Mouse (Mus musculus): ENCODE data around the gene Cpped1. TPM values are rescaled to one million over a fixed set of nuclear protein-coding genes. Genes with fewer than 3 reads are reported as not detected.

Cpped1 gene
- polyA plus RNA-seq, 1 experiment = 29.6 TPM

DNA sequence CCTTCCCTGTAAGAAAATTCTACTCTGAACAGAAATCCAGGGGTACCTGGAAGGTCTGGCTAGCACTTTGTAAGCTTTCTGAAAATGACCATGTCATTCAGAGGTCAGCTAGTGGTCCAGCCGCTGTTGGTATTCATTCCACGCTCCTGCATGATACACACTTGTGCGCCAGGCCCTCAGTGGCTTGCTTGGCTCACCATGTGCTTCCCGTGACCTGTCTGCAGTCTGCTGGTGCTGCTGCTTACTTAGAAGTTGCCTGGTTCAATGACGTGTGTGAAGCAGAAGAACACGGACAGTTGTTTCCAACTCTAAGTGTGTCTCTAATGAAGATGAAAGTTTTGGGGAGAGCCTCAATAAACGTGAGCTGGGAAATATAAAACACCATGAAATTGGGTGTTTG, 7.2 kb downstream of the Cpped1 start:
- TF ChIP-seq REST (IDR thresholded peaks at IDR 0.05; ENCODE audit: insufficient read depth, insufficient read length) (no peak), TCF3 (IDR thresholded peaks at IDR 0.05; ENCODE audit: insufficient read length, low read depth) (no peak), MYOG (IDR thresholded peaks at IDR 0.05; ENCODE audit: control insufficient read depth in 1 of 3, insufficient read depth in 1 of 3, insufficient read length in 2 of 3, low read depth in 2 of 3) (no peak)
- Histone ChIP-seq H3K4me3 (no peak overlapping the region), H3K4me2 (ENCODE audit: low read depth) (no peak overlapping the region), H3ac (ENCODE audit: control insufficient read depth, insufficient read length) (no peak overlapping the region), H3K79me2 (ENCODE audit: control insufficient read depth, insufficient read depth) (peaks cover 22% of the 10 kb centered on the region), H3K36me3 (ENCODE audit: control insufficient read depth, insufficient read depth) (no peaks in the 10 kb centered on the region), H3K27me3 (ENCODE audit: control insufficient read depth, insufficient read depth, insufficient read length) (no peaks in the 10 kb centered on the region)

DNA sequence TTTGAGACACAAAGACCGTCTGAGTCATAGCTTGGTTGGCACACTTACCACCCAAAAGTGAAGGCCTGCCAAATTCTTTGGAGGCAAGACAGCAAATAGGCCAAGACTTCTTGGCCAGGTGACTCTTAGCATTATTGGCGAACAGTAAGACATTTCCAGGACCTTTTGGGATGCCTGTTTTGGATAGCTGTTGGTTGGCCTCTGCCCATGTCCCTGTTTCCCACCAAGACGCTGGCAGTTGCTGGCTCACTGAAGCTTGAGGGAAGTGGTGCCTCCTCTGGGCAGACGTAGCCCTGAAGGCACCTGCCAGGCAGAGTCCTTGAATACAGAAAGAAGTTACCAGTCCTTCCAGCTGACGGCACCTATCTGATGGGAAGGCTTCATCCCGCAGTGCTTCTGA, 8.9 kb downstream of the Cpped1 start:
- H3K79me2 ChIP-seq (ENCODE audit: control insufficient read depth, insufficient read depth) = peaks cover 15% of the 10 kb centered on the region
- H3K27me3 ChIP-seq (ENCODE audit: control insufficient read depth, insufficient read depth, insufficient read length) = no peaks in the 10 kb centered on the region
- no peaks in the 10 kb centered on the region for H3K36me3 ChIP-seq (ENCODE audit: control insufficient read depth, insufficient read depth)
- H3K4me2 ChIP-seq (ENCODE audit: low read depth) = no peak overlapping the region
- H3K4me3 ChIP-seq = no peak overlapping the region
- TF ChIP-seq TCF12 (IDR thresholded peaks at IDR 0.05; ENCODE audit: insufficient read depth, poor library complexity, severe bottlenecking) = no peak
- TF ChIP-seq SRF (IDR thresholded peaks at IDR 0.05; ENCODE audit: control insufficient read depth, insufficient read length, low read depth) = no peak
- TF ChIP-seq MYOG (IDR thresholded peaks at IDR 0.05; ENCODE audit: control insufficient read depth in 1 of 3, insufficient read depth in 1 of 3, insufficient read length in 2 of 3, low read depth in 2 of 3) = no peak
- no peak for TF ChIP-seq MAX (IDR thresholded peaks at IDR 0.05; ENCODE audit: low read depth)
- no peak for TF ChIP-seq MYOD1 (IDR thresholded peaks at IDR 0.05; ENCODE audit: control insufficient read depth in 1 of 3, insufficient read length in 2 of 3, low read depth in 2 of 3)
- H3ac ChIP-seq (ENCODE audit: control insufficient read depth, insufficient read length) = no peak overlapping the region

DNA sequence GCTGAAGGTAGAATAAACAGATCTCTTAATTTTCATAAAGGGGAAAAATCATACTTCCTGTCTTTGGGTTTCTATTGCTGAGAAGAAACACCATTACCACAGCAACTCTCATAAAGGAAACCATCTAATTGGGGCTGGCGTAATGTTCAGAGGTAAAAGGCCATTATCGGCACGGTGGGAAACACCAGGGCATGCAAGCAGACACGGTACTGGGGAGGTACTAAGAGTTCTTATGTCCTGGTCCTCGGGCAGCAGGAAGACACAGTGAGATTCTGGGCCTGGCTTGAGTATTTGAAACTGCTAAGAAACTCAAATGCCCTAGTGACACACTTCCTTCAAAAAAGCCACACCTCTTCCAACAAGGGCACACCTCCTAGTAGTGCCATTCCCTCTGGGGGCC, 12.8 kb downstream of the Cpped1 start:
- H3K27me3 ChIP-seq (ENCODE audit: control insufficient read depth, insufficient read depth, insufficient read length) = no peaks in the 10 kb centered on the region

DNA sequence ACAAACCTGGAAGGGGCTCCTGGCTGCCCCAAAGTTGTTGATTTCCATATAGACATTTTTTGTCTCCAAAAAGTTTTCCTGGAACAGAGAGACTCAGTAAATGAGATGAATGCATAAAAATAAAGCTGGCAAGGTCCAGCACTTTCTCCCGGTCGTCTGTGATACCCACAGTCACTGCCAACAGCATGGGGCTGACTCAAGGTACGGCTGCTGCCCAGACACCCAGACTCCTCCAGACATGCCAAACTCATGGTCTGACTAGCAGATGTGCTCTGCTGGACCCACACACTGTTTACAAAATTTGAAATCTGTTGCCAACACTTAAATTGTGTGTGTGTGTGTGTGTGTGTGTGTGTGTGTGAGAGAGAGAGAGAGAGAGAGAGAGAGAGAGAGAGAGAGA, 14.4 kb downstream of the Cpped1 start:
- Histone ChIP-seq H3ac (ENCODE audit: control insufficient read depth, insufficient read length) (no peak overlapping the region), H3K36me3 (ENCODE audit: control insufficient read depth, insufficient read depth) (no peaks in the 10 kb centered on the region), H3K27me3 (ENCODE audit: control insufficient read depth, insufficient read depth, insufficient read length) (no peaks in the 10 kb centered on the region), H3K4me2 (ENCODE audit: low read depth) (no peak overlapping the region), H3K4me3 (no peak overlapping the region), H3K79me2 (ENCODE audit: control insufficient read depth, insufficient read depth) (no peaks in the 10 kb centered on the region)
- TF ChIP-seq MYOD1 (IDR thresholded peaks at IDR 0.05; ENCODE audit: control insufficient read depth in 1 of 3, insufficient read length in 2 of 3, low read depth in 2 of 3) = no peak
- no peak for TF ChIP-seq E2F4 (IDR thresholded peaks at IDR 0.05; ENCODE audit: insufficient read depth)
- no peak for TF ChIP-seq CEBPB (IDR thresholded peaks at IDR 0.05; ENCODE audit: insufficient read depth, poor library complexity, severe bottlenecking)
- TF ChIP-seq USF1 (IDR thresholded peaks at IDR 0.05; ENCODE audit: low read depth) = no peak

More for the DNA sequence above, 12.8 kb downstream of the Cpped1 start:
- H3K4me2 ChIP-seq (ENCODE audit: low read depth) = no peak overlapping the region
- no peaks in the 10 kb centered on the region for H3K36me3 ChIP-seq (ENCODE audit: control insufficient read depth, insufficient read depth)
- TF ChIP-seq TCF3 (IDR thresholded peaks at IDR 0.05; ENCODE audit: insufficient read length, low read depth) = no peak
- TF ChIP-seq SRF (IDR thresholded peaks at IDR 0.05; ENCODE audit: control insufficient read depth, insufficient read length, low read depth) = no peak
- no peak overlapping the region for H3ac ChIP-seq (ENCODE audit: control insufficient read depth, insufficient read length)
- H3K4me3 ChIP-seq = no peak overlapping the region
- peaks cover 6% of the 10 kb centered on the region for H3K79me2 ChIP-seq (ENCODE audit: control insufficient read depth, insufficient read depth)

DNA sequence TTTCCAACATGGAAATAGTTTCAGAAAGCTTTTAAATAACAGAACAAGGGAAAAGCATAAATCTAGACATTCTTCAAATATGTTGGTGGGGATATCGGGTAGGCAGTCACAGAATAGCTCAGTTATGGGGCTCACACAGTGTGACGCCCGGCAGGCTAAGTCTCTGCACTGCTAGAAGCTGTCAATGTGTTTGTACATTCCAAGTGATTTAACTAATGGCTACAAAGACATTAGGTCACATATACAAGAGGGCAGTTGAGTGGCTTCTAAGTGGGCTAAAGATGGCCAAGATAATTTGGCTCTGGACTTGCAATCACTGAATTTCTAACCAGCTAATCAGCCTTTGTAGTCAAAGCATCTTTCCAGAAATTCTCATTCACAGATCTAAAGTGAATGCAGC, 19.1 kb downstream of the Cpped1 start:
- Histone ChIP-seq H3ac (ENCODE audit: control insufficient read depth, insufficient read length) (no peak overlapping the region), H3K4me2 (ENCODE audit: low read depth) (no peak overlapping the region), H3K4me3 (no peak overlapping the region), H3K36me3 (ENCODE audit: control insufficient read depth, insufficient read depth) (peaks cover 6% of the 10 kb centered on the region), H3K27me3 (ENCODE audit: control insufficient read depth, insufficient read depth, insufficient read length) (no peaks in the 10 kb centered on the region), H3K79me2 (ENCODE audit: control insufficient read depth, insufficient read depth) (no peaks in the 10 kb centered on the region)
- TF ChIP-seq CEBPB (IDR thresholded peaks at IDR 0.05; ENCODE audit: insufficient read depth, poor library complexity, severe bottlenecking) (no peak), MAX (IDR thresholded peaks at IDR 0.05; ENCODE audit: low read depth) (no peak), MYOD1 (IDR thresholded peaks at IDR 0.05; ENCODE audit: control insufficient read depth in 1 of 3, insufficient read length in 2 of 3, low read depth in 2 of 3) (no peak), SRF (IDR thresholded peaks at IDR 0.05; ENCODE audit: control insufficient read depth, insufficient read length, low read depth) (no peak), TCF3 (IDR thresholded peaks at IDR 0.05; ENCODE audit: insufficient read length, low read depth) (no peak), USF1 (IDR thresholded peaks at IDR 0.05; ENCODE audit: low read depth) (no peak), POLR2AphosphoS2 (IDR thresholded peaks at IDR 0.05; ENCODE audit: insufficient read length, low read depth) (no peak), TCF12 (IDR thresholded peaks at IDR 0.05; ENCODE audit: insufficient read depth, poor library complexity, severe bottlenecking) (no peak), E2F4 (IDR thresholded peaks at IDR 0.05; ENCODE audit: insufficient read depth) (no peak), MYOG (IDR thresholded peaks at IDR 0.05; ENCODE audit: control insufficient read depth in 1 of 3, insufficient read depth in 1 of 3, insufficient read length in 2 of 3, low read depth in 2 of 3) (no peak), POLR2A (IDR thresholded peaks at IDR 0.05; ENCODE audit: insufficient read length, low read depth) (no peak), REST (IDR thresholded peaks at IDR 0.05; ENCODE audit: insufficient read depth, insufficient read length) (no peak)

DNA sequence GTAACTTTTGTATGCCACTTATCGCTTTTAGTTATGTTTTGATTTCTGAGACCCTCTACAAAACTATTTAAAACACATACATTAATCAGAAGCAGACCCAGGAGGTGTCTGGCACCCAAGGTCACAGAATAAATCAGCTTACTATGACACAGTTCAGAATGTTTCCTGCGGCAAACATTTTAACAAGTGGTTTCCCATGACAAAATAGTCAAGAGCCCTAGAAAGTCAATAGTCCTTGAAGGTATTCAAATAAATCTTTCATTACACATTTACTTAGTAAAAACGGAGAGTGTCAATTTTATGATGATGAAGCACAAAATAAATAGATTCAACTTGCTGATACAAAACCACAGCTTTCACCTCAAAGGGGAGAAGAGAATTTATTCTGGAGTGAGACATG, 19.5 kb downstream of the Cpped1 start:
- Histone ChIP-seq H3K4me2 (ENCODE audit: low read depth) (no peak overlapping the region), H3K27me3 (ENCODE audit: control insufficient read depth, insufficient read depth, insufficient read length) (no peaks in the 10 kb centered on the region), H3K4me3 (no peak overlapping the region), H3K36me3 (ENCODE audit: control insufficient read depth, insufficient read depth) (peaks cover 6% of the 10 kb centered on the region), H3ac (ENCODE audit: control insufficient read depth, insufficient read length) (no peak overlapping the region), H3K79me2 (ENCODE audit: control insufficient read depth, insufficient read depth) (no peaks in the 10 kb centered on the region)
- no peak for TF ChIP-seq TCF12 (IDR thresholded peaks at IDR 0.05; ENCODE audit: insufficient read depth, poor library complexity, severe bottlenecking)
- TF ChIP-seq CEBPB (IDR thresholded peaks at IDR 0.05; ENCODE audit: insufficient read depth, poor library complexity, severe bottlenecking) = no peak
- no peak for TF ChIP-seq POLR2AphosphoS2 (IDR thresholded peaks at IDR 0.05; ENCODE audit: insufficient read length, low read depth)
- TF ChIP-seq E2F4 (IDR thresholded peaks at IDR 0.05; ENCODE audit: insufficient read depth) = no peak
- no peak for TF ChIP-seq TCF3 (IDR thresholded peaks at IDR 0.05; ENCODE audit: insufficient read length, low read depth)
- TF ChIP-seq MYOG (IDR thresholded peaks at IDR 0.05; ENCODE audit: control insufficient read depth in 1 of 3, insufficient read depth in 1 of 3, insufficient read length in 2 of 3, low read depth in 2 of 3) = no peak
- no peak for TF ChIP-seq POLR2A (IDR thresholded peaks at IDR 0.05; ENCODE audit: insufficient read length, low read depth)
- TF ChIP-seq SRF (IDR thresholded peaks at IDR 0.05; ENCODE audit: control insufficient read depth, insufficient read length, low read depth) = no peak
- TF ChIP-seq MYOD1 (IDR thresholded peaks at IDR 0.05; ENCODE audit: control insufficient read depth in 1 of 3, insufficient read length in 2 of 3, low read depth in 2 of 3) = no peak
- no peak for TF ChIP-seq MAX (IDR thresholded peaks at IDR 0.05; ENCODE audit: low read depth)

All from myocyte (in vitro differentiated cells).